Mouse (Mus musculus) regulatory T cell (primary cell): ENCODE measurements around the gene F12.

ENCODE experiments used
- in situ Hi-C: fragments of 300-600 bp; cut with MboI, MseI; formaldehyde crosslinking; loops from one replicate; pipeline ENCODE4 v1.15.1; 2025; ENCODE audit warnings: high pct_unique_total_duplicates

The F12 gene

DNA sequence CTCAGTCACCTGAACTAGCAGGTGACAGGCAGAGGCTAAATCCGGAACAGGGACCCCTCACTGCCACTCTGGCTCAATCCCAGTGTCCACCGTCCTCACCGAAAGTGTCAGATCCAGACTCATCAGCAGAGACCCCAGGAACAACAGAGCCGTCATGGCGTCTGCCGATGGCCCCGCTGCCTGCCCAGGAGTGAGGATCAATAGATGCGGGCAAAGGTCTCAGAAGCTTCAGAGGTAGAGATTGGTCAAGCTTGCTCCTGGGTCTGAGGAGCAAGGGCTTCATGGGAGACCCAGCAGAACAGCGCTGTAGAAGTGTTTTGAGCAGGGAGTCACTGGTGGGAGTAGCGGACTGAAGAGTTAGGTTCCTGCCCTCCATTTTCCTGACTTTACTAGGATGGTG is at the start of gene F12:
F12 (minus strand) TSS at position 181 of the 400 bp plus-strand sequence.
- in situ Hi-C loops = no loop called here

DNA sequence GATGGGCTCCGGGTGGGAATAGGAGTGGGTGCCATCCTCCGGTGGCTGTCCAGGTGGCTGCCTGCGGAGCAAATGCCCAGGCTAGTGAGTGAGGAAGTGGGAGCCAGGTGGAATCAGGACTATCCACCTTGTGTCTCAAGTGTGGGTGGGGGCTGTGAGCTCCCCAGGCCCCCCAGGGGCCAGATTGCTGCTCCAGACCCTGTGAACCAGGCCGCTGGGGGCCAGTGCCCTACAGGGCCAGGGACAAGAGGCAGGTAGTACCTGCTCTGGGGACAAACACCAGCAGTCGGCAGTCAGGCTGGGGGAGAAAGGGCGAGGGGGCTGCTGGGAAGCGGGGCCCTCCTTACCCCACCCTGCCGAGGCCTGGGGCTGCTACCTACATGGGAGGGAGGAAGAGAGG is 49.7 kb upstream of the F12 start:
- in situ Hi-C loops = loop anchor here (5.0 kb wide), 2 partner anchors 36 to 64 kb away; partner anchors contain the start of gene Pdlim7

- in situ Hi-C loops = loop anchor here (5.0 kb wide), 2 partner anchors 37 to 63 kb away; partner anchors contain the start of gene Pdlim7
These were observed 49.2 kb upstream of the F12 start for GRCm38 (mm10) chr13:55475750-55476149.

DNA sequence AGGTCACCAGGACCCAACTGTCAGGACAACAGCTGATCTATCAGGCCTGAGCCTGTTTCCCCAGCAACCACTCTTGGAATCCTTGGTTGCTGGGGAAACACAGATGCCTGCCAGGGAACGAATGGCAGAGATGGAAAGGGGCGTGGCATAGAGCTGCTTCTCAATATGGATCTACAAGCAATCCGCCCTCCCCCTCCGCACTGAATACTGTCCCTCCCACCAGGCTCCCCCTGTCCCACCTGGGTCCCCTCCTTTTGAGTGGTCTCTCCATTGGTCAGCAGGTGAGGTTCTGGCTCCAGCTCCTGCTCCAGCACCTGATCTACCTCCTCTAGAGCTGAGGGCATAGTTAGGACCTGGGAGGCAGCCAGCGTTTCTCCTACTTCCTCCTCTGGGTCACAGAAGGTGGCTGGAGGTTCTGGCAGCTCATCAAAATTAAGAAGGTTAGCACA is 48.1 kb upstream of the F12 start:
- in situ Hi-C loops = loop anchor here (5.0 kb wide), 2 partner anchors 38 to 62 kb away; partner anchors contain the start of gene Pdlim7

- in situ Hi-C loops = no loop called here
These were observed 47.4 kb upstream of the F12 start for GRCm38 (mm10) chr13:55473961-55474360.

DNA sequence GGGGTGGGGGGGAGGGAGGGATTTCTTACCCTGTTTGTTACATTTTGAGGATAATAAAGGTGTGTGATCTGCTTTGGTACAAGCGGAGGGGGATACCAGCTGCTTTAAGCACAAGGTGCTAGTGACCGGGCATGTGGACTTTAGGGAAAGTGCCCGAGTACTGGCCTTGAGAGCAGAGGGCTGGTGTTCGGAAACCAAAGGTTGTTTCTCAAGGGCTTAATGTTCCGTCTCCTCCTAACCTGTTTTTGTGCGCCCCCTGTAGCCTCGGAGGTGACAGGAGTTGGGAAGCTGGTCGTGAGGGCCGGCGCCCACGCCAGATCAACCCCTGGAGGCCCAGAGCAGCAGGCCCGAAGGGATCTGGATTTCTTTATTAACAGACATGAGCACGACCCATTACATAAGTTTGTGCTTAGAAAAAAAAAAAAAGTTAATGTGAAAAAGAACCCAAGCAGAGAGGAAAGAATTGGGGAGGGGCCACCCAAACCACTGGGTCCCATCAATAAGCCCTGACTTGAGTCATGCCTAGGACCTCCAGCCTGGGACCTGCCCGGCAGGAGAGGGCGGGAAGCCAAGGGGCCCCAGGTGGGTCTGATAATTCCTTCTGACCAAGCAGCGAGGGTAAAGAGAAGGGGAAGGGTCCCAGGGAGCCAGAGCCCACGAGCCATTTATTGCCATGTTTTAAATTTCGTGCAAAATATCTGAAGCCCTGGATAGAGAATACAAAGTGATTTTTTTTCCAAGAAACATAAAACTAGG is 46.7 kb upstream of the F12 start:
- in situ Hi-C loops = no loop called here

- in situ Hi-C loops = no loop called here
These were observed 45.8 kb upstream of the F12 start for GRCm38 (mm10) chr13:55472132-55473022.

GRCm38 (mm10) chr13:55471819-55472131 is 45.2 kb upstream of the F12 start:
- in situ Hi-C loops = no loop called here

DNA sequence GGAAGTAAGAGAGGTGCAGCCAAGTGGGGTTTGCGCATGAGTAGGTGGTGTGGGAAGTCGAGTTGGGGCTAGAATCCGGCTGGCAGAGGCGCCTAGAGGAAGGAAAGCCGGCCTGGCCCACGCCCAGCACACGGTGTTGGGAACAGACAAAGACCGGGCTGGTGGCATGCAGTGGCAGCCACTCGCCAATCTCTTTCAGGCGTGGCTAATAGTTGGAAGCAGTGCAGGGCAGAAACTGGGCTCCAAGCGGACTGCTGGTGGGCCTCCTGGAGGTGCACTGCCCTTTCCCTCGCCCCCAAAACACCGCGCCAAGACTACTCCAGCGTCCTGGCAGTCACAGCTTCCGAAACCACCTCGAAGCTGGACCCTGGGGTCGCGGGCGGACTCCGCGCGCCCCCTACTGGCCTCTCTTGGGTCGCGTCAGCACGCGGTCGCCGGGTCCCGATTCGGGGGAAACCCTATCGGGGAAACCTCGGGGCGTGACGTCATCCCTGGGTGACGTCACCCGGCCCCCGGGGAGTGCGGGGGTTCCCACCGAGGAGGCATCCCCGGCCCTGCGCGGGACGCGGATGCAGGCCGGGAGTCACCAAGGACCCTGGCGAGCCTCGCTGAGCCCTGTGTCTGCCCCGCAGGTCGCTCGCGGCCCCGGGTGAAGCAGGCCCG is 44.7 kb upstream of the F12 start:
- in situ Hi-C loops = no loop called here

GRCm38 (mm10) chr13:55470372-55470771 is 43.8 kb upstream of the F12 start:
- in situ Hi-C loops = no loop called here

GRCm38 (mm10) chr13:55468851-55469560 is 42.4 kb upstream of the F12 start:
- in situ Hi-C loops = no loop called here

DNA sequence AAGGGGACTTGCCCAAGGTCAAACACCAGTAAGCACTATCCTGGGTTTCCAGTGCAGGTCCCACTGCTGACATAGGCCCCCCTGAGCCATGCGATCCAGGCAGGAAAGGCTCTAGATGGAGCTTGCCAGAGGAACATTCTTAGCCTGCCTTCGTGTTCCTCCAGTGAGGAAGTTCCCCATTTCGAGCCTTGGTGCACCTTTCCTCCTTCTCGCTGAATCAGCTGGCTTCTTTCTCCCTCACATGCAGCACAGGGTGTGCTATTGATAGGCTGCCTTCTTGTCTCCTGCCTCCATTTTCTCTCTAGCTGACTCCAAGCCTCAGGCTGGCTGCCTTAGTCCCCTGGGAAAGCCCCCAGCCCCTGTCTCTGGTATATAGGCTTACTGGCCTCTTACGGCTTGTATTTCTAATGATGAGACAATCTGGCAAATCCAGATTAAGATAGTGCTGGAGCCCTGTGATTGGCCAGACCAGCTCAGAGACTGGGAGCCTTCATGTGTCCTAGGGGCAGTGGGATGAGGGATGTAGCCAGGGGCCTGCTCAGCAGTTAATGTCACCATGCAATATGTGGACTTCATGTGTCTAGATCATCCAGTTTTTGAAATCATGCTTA is 39.3 kb upstream of the F12 start:
- in situ Hi-C loops = no loop called here

- in situ Hi-C loops = no loop called here
These were observed 38.6 kb upstream of the F12 start for GRCm38 (mm10) chr13:55465184-55465583.

GRCm38 (mm10) chr13:55464027-55464884 is 37.7 kb upstream of the F12 start, which contains the start of gene Prr7:
Gene Prr7 (plus strand): TSS chr13:55464267.
- in situ Hi-C loops = no loop called here

DNA sequence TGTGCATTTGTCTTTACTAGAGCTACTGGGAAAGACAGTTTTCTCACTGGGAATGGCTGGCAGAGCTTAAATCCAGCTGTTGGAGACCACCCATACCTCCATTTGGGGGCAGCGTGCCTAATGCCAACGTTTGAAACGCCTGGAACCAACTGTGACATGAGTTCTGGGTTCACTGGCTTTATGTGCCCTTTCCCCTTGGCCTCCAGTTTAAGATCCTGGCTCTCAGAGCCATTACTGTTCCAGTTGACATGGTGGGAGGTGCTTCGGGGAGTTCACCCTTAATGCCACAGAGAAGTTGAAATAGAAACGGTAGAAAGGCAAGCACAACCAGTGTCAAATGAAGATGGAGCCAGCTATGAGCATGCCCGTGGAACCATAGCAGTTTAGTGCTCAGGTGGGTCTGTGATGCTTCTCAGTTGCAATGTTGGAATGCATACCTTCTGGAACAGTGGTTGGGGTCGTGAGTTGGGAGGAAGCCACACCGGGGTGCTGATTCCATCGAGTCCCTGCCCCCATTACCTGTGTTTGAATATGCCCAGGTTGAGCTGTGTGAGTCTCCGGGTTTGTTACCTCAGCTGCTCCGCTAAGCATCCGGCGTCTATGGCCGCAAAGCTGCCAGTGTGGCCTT is 36.9 kb upstream of the F12 start:
- in situ Hi-C loops = no loop called here

- in situ Hi-C loops = no loop called here
These were observed 36.4 kb upstream of the F12 start for GRCm38 (mm10) chr13:55462965-55463364.

- in situ Hi-C loops = no loop called here
These were observed 25.4 kb upstream of the F12 start for GRCm38 (mm10) chr13:55451785-55452549.

DNA sequence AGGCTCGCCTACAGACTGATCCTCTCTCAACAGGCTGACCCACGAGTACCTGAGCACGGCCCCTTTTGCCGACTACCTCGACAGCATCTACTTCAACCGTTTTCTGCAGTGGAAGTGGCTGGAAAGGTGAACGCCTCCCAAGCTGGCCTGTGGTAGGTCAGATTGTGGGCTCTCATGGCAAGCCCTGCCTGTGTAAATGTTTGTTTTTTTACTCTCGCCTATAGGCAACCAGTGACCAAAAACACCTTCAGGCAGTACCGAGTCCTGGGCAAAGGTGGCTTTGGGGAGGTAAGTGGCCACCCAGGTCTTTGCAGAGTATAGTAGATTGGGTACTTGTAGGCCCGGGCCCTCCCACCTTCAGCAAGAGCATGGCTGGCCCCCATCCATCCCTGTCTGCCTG is 24.7 kb upstream of the F12 start:
- in situ Hi-C loops = no loop called here

GRCm38 (mm10) chr13:55450511-55450980 is 24.0 kb upstream of the F12 start:
- in situ Hi-C loops = no loop called here
